8 mouse cellular contexts compared by ENCODE assay signal in the genomic region with DNA sequence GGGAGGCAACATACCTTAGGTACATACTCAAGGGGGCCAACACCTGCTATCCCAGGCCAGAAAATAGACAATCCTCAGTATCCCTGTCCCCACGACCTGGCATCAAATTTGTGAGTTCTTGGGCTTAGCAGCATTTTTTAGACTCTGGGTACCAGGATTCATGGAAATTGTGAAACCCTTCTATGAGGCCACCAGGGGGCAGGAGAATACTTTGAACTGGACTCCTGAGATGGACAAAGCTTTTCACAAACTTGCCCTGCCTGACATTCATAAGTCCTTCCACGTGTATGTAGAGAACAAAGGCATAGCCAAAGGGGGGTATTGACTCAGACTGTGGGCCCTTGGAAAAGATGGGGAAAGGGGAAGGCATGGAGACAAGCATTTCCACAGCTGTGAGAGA. TPM values are rescaled to one million over a fixed set of nuclear protein-coding genes. Genes with fewer than 3 reads are reported as not detected.
DNase-seq lines count a peak whose midpoint lies in the region.

No protein-coding gene starts in this region.

- DNase-seq in adrenal gland, adult (ENCODE audit: inconsistent age in 2 of 2, low spot score in 1 of 2) = peak; percentile 25 to 67
- no peak for DNase-seq in adrenal gland, adult 8-10 months
- peak; percentile 13 for DNase-seq in left cerebral cortex, postnatal 4 days
- no peak for DNase-seq in left cerebral cortex, postnatal 25 days (ENCODE audit: low spot score in 2 of 2)
- DNase-seq in adrenal gland, postnatal 14 days = peak; percentile 44
- DNase-seq in induced T-regulatory cell, adult 2 months (ENCODE audit: low read depth) = peak; percentile 49
- DNase-seq in MN1 (ENCODE audit: low spot score) = no peak
- no peak for DNase-seq in spleen, postnatal 14 days (ENCODE audit: low spot score in 2 of 2)

- intact Hi-C loops in left cerebral cortex, postnatal 4 days (cut with DNase I) = no loop called here
- intact Hi-C loops in left cerebral cortex, postnatal 25 days (cut with DNase I) = no loop called here

RNA-seq across cellular contexts. Expression of gene Prpf4b, which starts 17.6 kb away (rescaled TPM):
- total RNA-seq in adrenal gland, adult 8-10 months (2022) = 100 to 1,000 TPM in 1 of 4 experiments, 10 to 100 TPM in 3; 76.6 to 118 (median 85.6) TPM
- 100 to 1,000 TPM in 1 of 2 experiments, 10 to 100 TPM in 1; 92.7 to 100 TPM for total RNA-seq in left cerebral cortex, postnatal 4 days (2021)
- 10 to 100 TPM; 80.3 to 89.6 TPM for total RNA-seq in left cerebral cortex, postnatal 25 days (2021)
- total RNA-seq in adrenal gland, postnatal 14 days (2021) = 100 and 102 TPM in 2 replicates

Comparison
In these comparisons a context has a peak if more than half of its experiments do, and no peak if none do; other contexts are left out.
1. DNase-seq: peak in adrenal gland, adult (2 of 2), left cerebral cortex, postnatal 4 days (single experiment), adrenal gland, postnatal 14 days (single experiment) and induced T-regulatory cell, adult 2 months (single experiment); none in adrenal gland, adult 8-10 months (single experiment), left cerebral cortex, postnatal 25 days (0 of 2), MN1 (single experiment) and spleen, postnatal 14 days (0 of 2).